ENCODE assay signal across 9 mouse cellular contexts in the genomic region with DNA sequence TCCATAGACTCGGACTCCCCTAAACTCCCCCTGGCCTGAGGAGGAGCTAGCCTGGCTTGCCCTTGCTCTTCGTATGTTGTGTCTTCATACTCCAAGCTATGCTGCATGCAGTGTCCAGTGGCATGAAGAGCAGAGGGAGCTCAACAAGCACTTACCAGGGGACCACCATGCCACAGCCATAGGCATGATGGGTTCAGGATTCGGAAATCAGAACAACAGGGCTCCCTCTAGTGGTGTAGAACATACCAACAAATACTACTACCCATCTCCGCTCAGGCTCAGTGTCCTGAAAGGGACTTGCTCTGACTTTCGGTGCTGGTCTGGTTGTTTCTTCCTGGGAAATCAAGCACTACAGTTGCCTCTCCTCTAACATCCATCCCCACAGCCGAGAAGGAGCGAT.
DNase-seq lines count a peak whose midpoint lies in the region; ATAC-seq and TF ChIP-seq lines count a peak whose summit lies in the region.
"Had no signal": no experiment of that assay in that cellular context is flagged by ENCODE, and none has a peak within 500 bp of the region (broad histone marks: within the 10 kb centered on the region; RNA-seq: fewer than 3 reads in every experiment).

No protein-coding gene starts in this region.

- H3K36me3 ChIP-seq in ES-E14 (ENCODE audit: control insufficient read depth, insufficient read depth, low read length, poor library complexity, severe bottlenecking), result no peaks in the 10 kb centered on the region
- no peaks in the 10 kb centered on the region for H3K36me3 ChIP-seq in lung, embryonic 14.5 days (ENCODE audit: insufficient read depth)
- H3K36me3 ChIP-seq: liver, embryonic 15.5 days had no signal

- no peaks in the 10 kb centered on the region for H3K9me3 ChIP-seq in ES-E14 (ENCODE audit: control insufficient read depth, insufficient read depth, low read depth, low read length)
- no peaks in the 10 kb centered on the region for H3K9me3 ChIP-seq in lung, embryonic 14.5 days (ENCODE audit: low read depth, low read length)
- H3K9me3 ChIP-seq: liver, embryonic 15.5 days had no signal

- no peak for TF ChIP-seq POLR2A in cortical plate, adult 2 months (IDR thresholded peaks at IDR 0.05; ENCODE audit: extremely low read depth, insufficient read depth, low read length)

- H3K27ac ChIP-seq in ES-E14 (ENCODE audit: insufficient read depth, low read depth, low read length, poor library complexity, severe bottlenecking), result no peak overlapping the region
- H3K27ac ChIP-seq in cortical plate, adult 2 months (ENCODE audit: insufficient read depth, low read length), result no peak overlapping the region
- H3K27ac ChIP-seq in lung, embryonic 14.5 days (ENCODE audit: low read depth), result no peak overlapping the region
- H3K27ac ChIP-seq: liver, embryonic 15.5 days had no signal

- H3K4me1 ChIP-seq in ES-E14 (ENCODE audit: control insufficient read depth in 2 of 2, insufficient read depth in 2 of 2, low read length in 2 of 2, poor library complexity in 1 of 2), result no peaks in the 10 kb centered on the region
- H3K4me1 ChIP-seq in cortical plate, adult 2 months (ENCODE audit: control insufficient read depth, insufficient read depth, low read length), result peaks cover 1% of the 10 kb centered on the region; the same call in 1 of the 2 replicates
- H3K4me1 ChIP-seq in lung, embryonic 14.5 days (ENCODE audit: insufficient read depth), result no peaks in the 10 kb centered on the region
- H3K4me1 ChIP-seq: liver, embryonic 15.5 days had no signal

- in situ Hi-C loops in ES-E14 (cut with MboI; ENCODE audit: low sequenced_read_pairs in 2 of 2, unreplicated experiment in 2 of 2), result no loop called here

- TF ChIP-seq CTCF in cortical plate, adult 2 months (IDR thresholded peaks at IDR 0.05; ENCODE audit: extremely low read depth, insufficient read depth, low read length), result peak; percentile 56
- peak; percentile 81 for TF ChIP-seq CTCF in lung, embryonic 14.5 days (IDR thresholded peaks at IDR 0.05; ENCODE audit: low read depth)

- peak; percentile 75 for ATAC-seq in lung, embryonic 14.5 days (ENCODE audit: insufficient read depth)

- H3K4me3 ChIP-seq in ES-E14 (ENCODE audit: insufficient read depth in 1 of 2, low read depth in 1 of 2, low read length in 2 of 2, poor library complexity in 1 of 2, severe bottlenecking in 1 of 2), result no peak overlapping the region
- H3K4me3 ChIP-seq in cortical plate, adult 2 months (ENCODE audit: insufficient read depth, low read length), result no peak overlapping the region
- H3K4me3 ChIP-seq in lung, embryonic 14.5 days (ENCODE audit: low read depth, low read length), result no peak overlapping the region
- H3K4me3 ChIP-seq: liver, embryonic 15.5 days had no signal

- no peak overlapping the region for H3K9ac ChIP-seq in ES-E14 (ENCODE audit: insufficient read depth, low read depth, low read length, poor library complexity, severe bottlenecking)
- no peak overlapping the region for H3K9ac ChIP-seq in lung, embryonic 14.5 days
- H3K9ac ChIP-seq: liver, embryonic 15.5 days had no signal

- no peak overlapping the region for H3K4me2 ChIP-seq in lung, embryonic 14.5 days
- H3K4me2 ChIP-seq: liver, embryonic 15.5 days had no signal

- 41% methylated on average over 7 of the region's 7 CpGs for WGBS in lung, embryonic 14.5 days

- peak; percentile 51 for DNase-seq in layer of hippocampus, adult 9-10 months (ENCODE audit: low spot score)
- no peak for DNase-seq in layer of hippocampus, postnatal 25 days (ENCODE audit: extremely low spot score in 1 of 2, low spot score in 1 of 2)
- peak; percentile 42 for DNase-seq in ES-E14 (ENCODE audit: low read depth, low spot score)
- peak; percentile 34 for DNase-seq in heart, postnatal 4 days
- peak; percentile 89 for DNase-seq in lung, embryonic 14.5 days
- DNase-seq in skeletal muscle tissue, adult 2 months (ENCODE audit: low read depth, low spot score), result peak; percentile 26
- no peak for DNase-seq in urinary bladder, adult 18-20 months (ENCODE audit: low spot score in 2 of 2)

- no peaks in the 10 kb centered on the region for H3K27me3 ChIP-seq in lung, embryonic 14.5 days (ENCODE audit: insufficient read depth, low read length)
- H3K27me3 ChIP-seq: liver, embryonic 15.5 days had no signal

TF ChIP-seq in ES-E14, 5 proteins besides CTCF, POLR2A, EP300 and RAD21:
- TF ChIP-seq ZNF384 (IDR thresholded peaks at IDR 0.05; ENCODE audit: low read depth, low read length) (no peak), HCFC1 (IDR thresholded peaks at IDR 0.05; ENCODE audit: borderline replicate concordance, insufficient read depth, low read length) (no peak), ZC3H11A (IDR thresholded peaks at IDR 0.05; ENCODE audit: borderline replicate concordance, low read depth, low read length) (no peak), MAFK (IDR thresholded peaks at IDR 0.05; ENCODE audit: insufficient read depth, low read depth, low read length) (no peak)

Comparison
In these comparisons a context has a peak if more than half of its experiments do, and no peak if none do; other contexts are left out.
1. DNase-seq: peak in layer of hippocampus, adult 9-10 months (single experiment), ES-E14 (single experiment), heart, postnatal 4 days (single experiment), lung, embryonic 14.5 days (single experiment) and skeletal muscle tissue, adult 2 months (single experiment); none in layer of hippocampus, postnatal 25 days (0 of 2) and urinary bladder, adult 18-20 months (0 of 2).